Mouse (Mus musculus) left cerebral cortex, adult 6 months (tissue): ENCODE results near the gene Fam107b. TPM values are rescaled to one million over a fixed set of nuclear protein-coding genes. Genes with fewer than 3 reads are reported as not detected.

ENCODE experiments used
- long read RNA-seq, 2 experiments: library from polyadenylated mRNA; unstranded; transcript quantifications; one replicate each; pipeline ENCODE4 v2.0.0; 2019 to 2020
- polyA plus RNA-seq: library from polyadenylated mRNA; unstranded; fragments of <200 nt; fragmentation: Nextera tagmentation; gene quantifications from 2 replicates; pipeline ENCODE4 v1.2.3, GENCODE M21; 2021

Gene Fam107b
- polyA plus RNA-seq = 2.3 and 2.9 TPM in 2 replicates
- long read RNA-seq, experiment 1, transcript Fam107b-201 (4 exons, 3,156 nt) = major isoform, 22 of 34 reads
- long read RNA-seq, experiment 1, partial matches to known transcripts = 0 of 34 reads
- long read RNA-seq, experiment 1, other reads (novel, unspliced or antisense) = 10 of 34 reads
- long read RNA-seq, experiment 2, partial matches to known transcripts = 3 of 7 reads
- long read RNA-seq, experiment 2, other reads (novel, unspliced or antisense) = 1 of 7 reads

GRCm38 (mm10) chr2:3570186-3570585 lies at the start of gene Fam107b:
TSS of gene Fam107b (plus strand) at chr2:3570488.

Other genes with a start within 250 kb of the Fam107b start
- 13.9 and 14.6 TPM in 2 replicates for gene Rpp38, start 237.8 kb upstream of the Fam107b start, polyA plus RNA-seq
- 1.3 and 2.3 TPM in 2 replicates for gene Acbd7, start 234.3 kb upstream of the Fam107b start, polyA plus RNA-seq
- gene Olah, start 173.3 kb upstream of the Fam107b start, polyA plus RNA-seq = not detected in 2 replicates
- gene Meig1, start 147.8 kb upstream of the Fam107b start, polyA plus RNA-seq = 15.8 and 16.0 TPM in 2 replicates
- 3.8 TPM in 2 replicates for gene Dclre1c, start 146.4 kb upstream of the Fam107b start, polyA plus RNA-seq
- 1.3 and 3.8 TPM in 2 replicates for gene Suv39h2, start 95.5 kb upstream of the Fam107b start, polyA plus RNA-seq
- gene Gm45902, start 57.7 kb upstream of the Fam107b start, polyA plus RNA-seq = 0.49 and 0.56 TPM in 2 replicates
- gene Hspa14, start 57.7 kb upstream of the Fam107b start, polyA plus RNA-seq = 27.4 and 33.3 TPM in 2 replicates
- gene Cdnf, start 57.5 kb upstream of the Fam107b start, polyA plus RNA-seq = 0.17 and 0.40 TPM in 2 replicates